Mouse (Mus musculus) ES-Bruce4 (cell line): ENCODE measurements around the gene Rasgrp2. TPM values are rescaled to one million over a fixed set of nuclear protein-coding genes. Genes with fewer than 3 reads are reported as not detected.

ENCODE experiments used
- H3K27ac ChIP-seq: 2 replicates; pipeline ENCODE4 v1.5.1; 2012; ENCODE audit warnings: low read length, inconsistent platforms; ENCODE audit not compliant: insufficient read depth
- H3K27me3 ChIP-seq: 2 replicates; pipeline ENCODE4 v1.6.1; 2012; ENCODE audit warnings: mild to moderate bottlenecking, low read length, inconsistent platforms; ENCODE audit not compliant: control insufficient read depth, poor library complexity, insufficient read depth, severe bottlenecking
- H3K36me3 ChIP-seq: 2 replicates; pipeline ENCODE4 v1.6.1; 2012; ENCODE audit warnings: inconsistent platforms, mild to moderate bottlenecking, low read length, moderate library complexity; ENCODE audit not compliant: control insufficient read depth, poor library complexity, insufficient read depth, severe bottlenecking
- H3K4me1 ChIP-seq: one replicate; pipeline ENCODE4 v1.8.1; 2011; ENCODE audit warnings: low read length; ENCODE audit not compliant: control insufficient read depth, insufficient read depth
- H3K4me3 ChIP-seq: 2 replicates; pipeline ENCODE4 v1.5.1; 2011; ENCODE audit warnings: low read depth, mild to moderate bottlenecking, low read length
- H3K9ac ChIP-seq: 2 replicates; pipeline ENCODE4 v1.6.1; 2012; ENCODE audit warnings: low read depth, mild to moderate bottlenecking, inconsistent platforms; ENCODE audit not compliant: poor library complexity, severe bottlenecking
- H3K9me3 ChIP-seq: replicated peaks from 2 replicates; pipeline ENCODE4 v1.6.1; 2012; ENCODE audit warnings: mild to moderate bottlenecking, low read length, inconsistent platforms; ENCODE audit not compliant: control insufficient read depth, poor library complexity, insufficient read depth, severe bottlenecking
- CTCF ChIP-seq: IDR thresholded peaks from one replicate; pipeline ENCODE4 v1.8.1; 2011; ENCODE audit warnings: low read depth, low read length
- EP300 ChIP-seq: IDR thresholded peaks from 2 replicates; pipeline ENCODE4 v1.6.1; 2011; ENCODE audit warnings: low read depth, low read length; ENCODE audit not compliant: insufficient read depth
- POLR2A ChIP-seq: IDR thresholded peaks from one replicate; pipeline ENCODE4 v1.8.1; 2011; ENCODE audit warnings: low read length; ENCODE audit not compliant: insufficient read depth
- polyA plus RNA-seq: library from polyadenylated mRNA; stranded (reverse); fragments of >200 nt; gene quantifications from 2 replicates; pipeline ENCODE4 v1.2.4, GENCODE M21; 2011; ENCODE audit warnings: low read depth; ENCODE audit not compliant: missing spikeins, insufficient read depth, insufficient read length

Rasgrp2 gene
- polyA plus RNA-seq, 1 experiment: 37.9 TPM

DNA sequence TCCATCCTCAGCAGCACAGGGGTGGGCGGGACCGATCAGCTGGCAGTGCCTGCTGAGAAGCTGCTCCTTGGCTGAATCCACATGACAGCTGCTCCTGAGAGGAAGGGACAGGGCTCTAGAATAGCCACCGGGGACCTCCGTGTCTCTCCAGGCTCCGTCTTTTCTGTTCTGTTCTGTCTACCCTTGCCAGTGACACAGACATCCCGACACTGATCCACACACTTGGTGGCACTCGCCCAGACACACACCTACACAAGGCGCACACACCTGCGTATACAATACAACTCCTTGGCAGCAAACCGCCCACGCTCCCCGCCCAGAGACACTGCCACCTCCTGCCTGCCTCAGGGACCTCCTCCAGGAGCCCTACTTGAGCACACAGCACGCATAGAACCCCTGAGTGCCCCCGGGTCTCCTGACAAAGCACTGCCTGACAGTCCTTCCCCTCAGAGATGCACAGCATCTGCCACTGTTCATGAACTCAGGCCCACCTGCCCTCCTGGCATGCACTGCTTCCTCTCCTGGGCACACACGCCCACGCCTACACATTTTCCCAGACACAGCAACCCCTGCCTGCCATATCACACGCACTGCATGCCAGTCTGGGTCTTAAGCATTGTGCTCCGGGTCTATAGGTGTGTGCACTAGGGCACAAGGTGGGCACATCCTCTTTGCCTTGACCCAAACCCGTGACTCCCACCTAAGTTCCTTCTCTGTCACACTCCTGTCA lies 21.5 kb downstream of the Rasgrp2 start:
- Histone ChIP-seq H3K4me1 (peaks cover 2% of the 10 kb centered on the region), H3K27ac (no peak overlapping the region), H3K9ac (no peak overlapping the region), H3K9me3 (no peaks in the 10 kb centered on the region), H3K36me3 (no peaks in the 10 kb centered on the region), H3K4me3 (no peak overlapping the region), H3K27me3 (no peaks in the 10 kb centered on the region)
- TF ChIP-seq EP300 (no peak), CTCF (no peak), POLR2A (no peak)

DNA sequence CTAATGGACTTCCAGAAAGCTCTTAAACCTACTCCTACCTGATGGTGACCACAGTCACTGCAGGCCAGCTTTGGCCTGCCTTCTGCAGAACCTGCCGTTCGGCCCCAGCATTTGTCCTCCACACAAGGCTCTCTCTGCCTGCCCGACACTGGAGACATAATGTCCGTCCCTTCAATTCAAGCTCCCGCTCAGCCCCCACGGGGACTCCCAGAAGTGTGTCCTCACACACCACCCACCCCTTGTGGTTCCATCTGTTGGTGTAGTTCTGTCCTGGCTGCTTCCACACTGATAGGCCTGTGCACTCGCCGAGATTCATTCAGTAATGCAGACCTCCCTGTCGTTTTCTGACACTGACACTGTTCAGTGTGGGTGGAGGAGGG lies 22.1 kb downstream of the Rasgrp2 start:
- no peak overlapping the region for H3K27ac ChIP-seq
- H3K4me1 ChIP-seq: peaks cover 2% of the 10 kb centered on the region
- no peak overlapping the region for H3K4me3 ChIP-seq
- no peaks in the 10 kb centered on the region for H3K9me3 ChIP-seq
- no peaks in the 10 kb centered on the region for H3K36me3 ChIP-seq
- no peak for TF ChIP-seq CTCF
- TF ChIP-seq EP300: no peak
- TF ChIP-seq POLR2A: no peak
- H3K27me3 ChIP-seq: no peaks in the 10 kb centered on the region
- H3K9ac ChIP-seq: no peak overlapping the region

DNA sequence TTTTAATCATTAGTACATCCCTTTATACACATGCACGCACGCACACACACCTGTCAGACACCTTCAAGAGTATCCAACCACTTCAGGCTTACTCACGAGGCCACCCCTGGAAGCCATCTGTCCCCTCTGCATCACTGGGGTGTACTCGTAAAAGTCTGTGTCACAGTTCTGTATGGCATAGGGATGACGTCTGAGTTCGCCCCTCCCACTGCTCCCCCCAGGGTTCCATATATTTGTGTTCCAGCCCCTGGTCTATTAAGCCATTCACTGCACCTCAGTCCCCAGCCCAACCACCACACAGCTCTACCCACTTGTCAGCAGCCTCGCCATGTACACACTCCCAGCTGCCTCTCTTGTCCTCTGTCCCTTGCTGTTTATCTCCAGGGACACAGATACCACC lies 22.9 kb downstream of the Rasgrp2 start:
- Histone ChIP-seq H3K27me3 (no peaks in the 10 kb centered on the region), H3K4me1 (peaks cover 2% of the 10 kb centered on the region), H3K27ac (no peak overlapping the region), H3K36me3 (no peaks in the 10 kb centered on the region), H3K9me3 (no peaks in the 10 kb centered on the region), H3K9ac (no peak overlapping the region), H3K4me3 (no peak overlapping the region)
- no peak for TF ChIP-seq POLR2A

GRCm38 (mm10) chr19:6423241-6423640 lies 24.1 kb downstream of the Rasgrp2 start:
- H3K4me3 ChIP-seq: no peak overlapping the region
- H3K9me3 ChIP-seq: no peaks in the 10 kb centered on the region
- no peak overlapping the region for H3K27ac ChIP-seq
- H3K27me3 ChIP-seq: no peaks in the 10 kb centered on the region
- TF ChIP-seq CTCF (no peak), EP300 (no peak), POLR2A (no peak)
- no peaks in the 10 kb centered on the region for H3K36me3 ChIP-seq
- H3K4me1 ChIP-seq: peaks cover 2% of the 10 kb centered on the region
- no peak overlapping the region for H3K9ac ChIP-seq

DNA sequence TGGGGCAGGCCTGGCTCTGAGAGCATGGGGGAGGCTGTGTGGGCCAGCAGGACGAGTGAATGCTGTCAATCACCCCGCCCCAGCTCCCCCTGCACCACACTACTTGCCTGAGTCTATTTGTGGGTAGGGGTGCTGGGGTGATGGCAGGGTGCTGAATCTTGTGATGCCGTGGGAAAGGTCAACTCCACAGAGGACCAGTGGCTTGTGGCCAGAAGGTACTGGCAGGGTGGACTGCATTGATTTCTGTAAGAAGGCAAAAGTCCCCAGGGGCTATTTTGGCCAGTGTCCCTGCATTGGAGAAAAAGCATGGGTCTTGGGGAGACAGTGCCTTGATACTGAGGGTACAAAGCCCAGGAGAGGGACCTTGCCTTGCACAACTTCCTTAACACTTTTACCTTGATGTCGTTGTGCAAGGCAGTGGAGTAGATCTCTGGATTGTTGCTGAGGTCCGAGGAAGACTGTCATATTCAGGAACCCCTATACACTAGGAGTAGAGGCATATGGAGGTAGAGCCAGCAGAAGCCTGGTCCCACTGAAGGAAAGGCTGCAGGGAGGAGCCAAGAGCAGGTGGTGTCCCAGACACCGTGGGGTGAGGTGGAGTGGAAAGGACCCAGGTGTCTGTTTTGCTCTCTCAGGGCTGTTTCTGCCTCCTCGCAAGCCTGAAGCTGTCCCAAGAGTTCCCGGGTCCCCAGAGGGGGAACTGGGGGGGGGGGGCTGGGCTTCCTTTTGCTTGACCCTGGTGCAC lies 25.2 kb downstream of the Rasgrp2 start:
- peaks cover 2% of the 10 kb centered on the region for H3K4me1 ChIP-seq

DNA sequence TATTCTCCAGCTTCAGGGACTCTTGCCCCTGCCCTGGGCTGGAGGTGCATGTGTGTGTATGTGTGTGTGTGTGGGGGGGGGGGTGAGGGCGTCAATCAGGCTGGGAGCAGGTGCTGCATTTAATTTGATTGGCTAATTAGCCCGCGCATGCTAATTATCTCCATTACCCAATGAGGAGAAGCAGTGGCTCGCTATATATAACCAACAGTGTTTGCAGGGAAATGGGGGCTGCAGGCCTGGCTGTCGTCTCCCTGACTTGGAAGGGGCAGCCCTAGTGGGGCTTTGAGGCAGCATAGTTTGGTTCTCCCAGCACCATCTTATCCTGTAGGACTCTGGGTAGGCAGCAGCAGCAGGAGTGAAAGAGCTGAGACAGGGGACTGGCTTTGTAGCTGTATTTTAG lies 26.5 kb downstream of the Rasgrp2 start:
- H3K27me3 ChIP-seq: no peaks in the 10 kb centered on the region
- H3K9me3 ChIP-seq: no peaks in the 10 kb centered on the region
- H3K4me3 ChIP-seq: no peak overlapping the region
- peaks cover 2% of the 10 kb centered on the region for H3K4me1 ChIP-seq
- no peak overlapping the region for H3K9ac ChIP-seq
- no peak for TF ChIP-seq EP300
- no peak for TF ChIP-seq POLR2A
- no peak for TF ChIP-seq CTCF
- H3K27ac ChIP-seq: no peak overlapping the region
- no peaks in the 10 kb centered on the region for H3K36me3 ChIP-seq

More for the DNA sequence above, 25.2 kb downstream of the Rasgrp2 start:
- Histone ChIP-seq H3K9me3 (no peaks in the 10 kb centered on the region), H3K27me3 (no peaks in the 10 kb centered on the region), H3K27ac (no peak overlapping the region), H3K36me3 (no peaks in the 10 kb centered on the region), H3K4me3 (no peak overlapping the region), H3K9ac (no peak overlapping the region)
- TF ChIP-seq POLR2A: no peak
- TF ChIP-seq CTCF: no peak
- no peak for TF ChIP-seq EP300
